Mouse (Mus musculus) left cerebral cortex, postnatal 14 days (tissue): ENCODE data around the gene Mid1. TPM values are rescaled to one million over a fixed set of nuclear protein-coding genes. Genes with fewer than 3 reads are reported as not detected.

Experiments
- DNase-seq, 2 experiments: peaks; one replicate each; pipeline ENCODE4 v3.0.0; 2021 to 2022; ENCODE audit warnings: low spot score in 2 of 2, mixed read lengths in 1 of 2
- intact Hi-C: fragments of 180-260 bp; cut with DNase I; formaldehyde crosslinking; loops from one replicate; pipeline ENCODE4 v1.15.1; 2025
- total RNA-seq, 2 experiments: library from RNA; stranded (reverse); gene quantifications; 2 replicates each; pipeline ENCODE4 v1.2.3; 2021

Mid1 gene
- total RNA-seq, 2 experiments from 2014 or later, result 13.4 to 23.2 TPM

- no peak for DNase-seq
- intact Hi-C loops, result no loop called here
Measured at GRCm38 (mm10) chrX:169805791-169806190, 120.8 kb downstream of the Mid1 start.

GRCm38 (mm10) chrX:169807744-169808143 lies 122.7 kb downstream of the Mid1 start:
- no peak for DNase-seq
- intact Hi-C loops, result no loop called here

GRCm38 (mm10) chrX:169811318-169811717 lies 126.3 kb downstream of the Mid1 start:
- intact Hi-C loops, result no loop called here
- no peak for DNase-seq

- no peak for DNase-seq
- intact Hi-C loops, result no loop called here
Measured at GRCm38 (mm10) chrX:169811783-169812182, 126.8 kb downstream of the Mid1 start.

GRCm38 (mm10) chrX:169813673-169814072 lies 128.7 kb downstream of the Mid1 start:
- intact Hi-C loops, result no loop called here
- no peak for DNase-seq

GRCm38 (mm10) chrX:169826947-169827346 lies 141.9 kb downstream of the Mid1 start:
- peak in 1 of 2 experiments; percentile 44 for DNase-seq
- intact Hi-C loops, result no loop called here

GRCm38 (mm10) chrX:169827720-169828119 lies 142.7 kb downstream of the Mid1 start:
- intact Hi-C loops, result no loop called here

GRCm38 (mm10) chrX:169828136-169828535 lies 143.1 kb downstream of the Mid1 start:
- DNase-seq, result no peak

More at GRCm38 (mm10) chrX:169827720-169828119, 142.7 kb downstream of the Mid1 start:
- DNase-seq, result no peak

GRCm38 (mm10) chrX:169830052-169830451 lies 145.1 kb downstream of the Mid1 start:
- intact Hi-C loops, result no loop called here
- no peak for DNase-seq

More at GRCm38 (mm10) chrX:169828136-169828535, 143.1 kb downstream of the Mid1 start:
- intact Hi-C loops, result no loop called here

GRCm38 (mm10) chrX:169837947-169838649 lies 153.1 kb downstream of the Mid1 start:
- intact Hi-C loops, result no loop called here

GRCm38 (mm10) chrX:169838650-169838971 lies 153.6 kb downstream of the Mid1 start:
- no peak for DNase-seq
- intact Hi-C loops, result no loop called here

More at GRCm38 (mm10) chrX:169837947-169838649, 153.1 kb downstream of the Mid1 start:
- DNase-seq, result peak; percentile 39 to 52

- intact Hi-C loops, result no loop called here
- no peak for DNase-seq
Measured at GRCm38 (mm10) chrX:169843267-169843666, 158.3 kb downstream of the Mid1 start.

- intact Hi-C loops, result no loop called here
Measured at GRCm38 (mm10) chrX:169844150-169844772, 159.3 kb downstream of the Mid1 start.

GRCm38 (mm10) chrX:169846187-169846586 lies 161.2 kb downstream of the Mid1 start:
- no peak for DNase-seq
- intact Hi-C loops, result no loop called here

More at GRCm38 (mm10) chrX:169844150-169844772, 159.3 kb downstream of the Mid1 start:
- DNase-seq, result no peak

GRCm38 (mm10) chrX:169861194-169861720 lies 176.3 kb downstream of the Mid1 start:
- intact Hi-C loops, result no loop called here
- no peak for DNase-seq

GRCm38 (mm10) chrX:169862440-169862839 lies 177.4 kb downstream of the Mid1 start:
- intact Hi-C loops, result no loop called here

GRCm38 (mm10) chrX:169862848-169863247 lies 177.8 kb downstream of the Mid1 start:
- intact Hi-C loops, result no loop called here
- peak in 1 of 2 experiments; percentile 7 for DNase-seq

More at GRCm38 (mm10) chrX:169862440-169862839, 177.4 kb downstream of the Mid1 start:
- no peak for DNase-seq

- intact Hi-C loops, result no loop called here
- no peak for DNase-seq
Measured at GRCm38 (mm10) chrX:169863841-169864240, 178.8 kb downstream of the Mid1 start.

GRCm38 (mm10) chrX:169868223-169868622 lies 183.2 kb downstream of the Mid1 start:
- intact Hi-C loops, result no loop called here
- no peak for DNase-seq

- DNase-seq, result no peak
- intact Hi-C loops, result no loop called here
Measured at GRCm38 (mm10) chrX:169874475-169874874, 189.5 kb downstream of the Mid1 start.
